Mouse (Mus musculus) lung, postnatal 25 days (tissue): ENCODE measurements around the gene Sipa1l3.
A peak's percentile ranks its signal among the peaks of the same experiment; 100 is the strongest.

Source experiments
- DNase-seq: peaks from one replicate; pipeline ENCODE4 v3.0.0; 2022; ENCODE audit warnings: low spot score

The Sipa1l3 gene

GRCm38 (mm10) chr7:29283876-29284275 is 234.6 kb downstream of the Sipa1l3 start:
- no peak for DNase-seq

GRCm38 (mm10) chr7:29282074-29282554 is 236.3 kb downstream of the Sipa1l3 start:
- DNase-seq: no peak

- peak; percentile 91 for DNase-seq
Observed at GRCm38 (mm10) chr7:29281201-29282073, 237.0 kb downstream of the Sipa1l3 start, which contains the start of gene Spint2. Spint2 (minus strand) TSS chr7:29281912.

- no peak for DNase-seq
Observed at GRCm38 (mm10) chr7:29280801-29281200, 237.6 kb downstream of the Sipa1l3 start.

- no peak for DNase-seq
Observed at GRCm38 (mm10) chr7:29279924-29280323, 238.5 kb downstream of the Sipa1l3 start.

GRCm38 (mm10) chr7:29279261-29279660 is 239.2 kb downstream of the Sipa1l3 start:
- no peak for DNase-seq

- DNase-seq: no peak
Observed at GRCm38 (mm10) chr7:29277510-29277909, 240.9 kb downstream of the Sipa1l3 start.

GRCm38 (mm10) chr7:29276715-29277114 is 241.7 kb downstream of the Sipa1l3 start:
- no peak for DNase-seq

GRCm38 (mm10) chr7:29271687-29272465 is 246.6 kb downstream of the Sipa1l3 start:
- no peak for DNase-seq

- DNase-seq: no peak
Observed at GRCm38 (mm10) chr7:29270445-29270844, 248.0 kb downstream of the Sipa1l3 start.
